Mouse (Mus musculus) heart, embryonic 16.5 days (tissue): Measurements from ENCODE around the gene Slc29a2. TPM values are rescaled to one million over a fixed set of nuclear protein-coding genes. Genes with fewer than 3 reads are reported as not detected.
A peak's percentile ranks its signal among the peaks of the same experiment; 100 is the strongest.

Experiments used
- ATAC-seq: fragments of 200-750 bp; cut with Nextera tagmentation; replicated peaks from 2 replicates; pipeline ENCODE4 v1.8.0; 2017; ENCODE audit warnings: moderate number of reproducible peaks; ENCODE audit not compliant: insufficient read depth, low FRiP score; ENCODE audit errors: extremely low read depth
- H3K27ac ChIP-seq: fragments of 300-500 bp; sonication (generic); 2 replicates; pipeline ENCODE4 v1.5.1; 2014; ENCODE audit warnings: mild to moderate bottlenecking, low read length, control low read depth, moderate library complexity
- H3K27me3 ChIP-seq: fragments of 300-500 bp; sonication (generic); 2 replicates; pipeline ENCODE4 v1.6.1; 2014; ENCODE audit warnings: low read length, mixed read lengths; ENCODE audit not compliant: control insufficient read depth, insufficient read depth
- H3K36me3 ChIP-seq: fragments of 300-500 bp; sonication (generic); 2 replicates; pipeline ENCODE4 v1.6.1; 2014; ENCODE audit not compliant: control insufficient read depth, insufficient read depth
- H3K4me1 ChIP-seq: fragments of 300-500 bp; sonication (generic); 2 replicates; pipeline ENCODE4 v1.6.1; 2014; ENCODE audit warnings: low read length, mixed read lengths; ENCODE audit not compliant: control insufficient read depth, insufficient read depth
- H3K4me2 ChIP-seq: fragments of 300-500 bp; sonication (generic); 2 replicates; pipeline ENCODE4 v1.6.1; 2014; ENCODE audit warnings: low read depth, mild to moderate bottlenecking, control low read depth, low read length
- H3K4me3 ChIP-seq: fragments of 300-500 bp; sonication (generic); 2 replicates; pipeline ENCODE4 v1.5.1; 2014; ENCODE audit warnings: mild to moderate bottlenecking, control low read depth, low read length
- H3K9ac ChIP-seq: fragments of 300-500 bp; sonication (generic); 2 replicates; pipeline ENCODE4 v1.6.1; 2014; ENCODE audit warnings: low read length, control low read depth
- H3K9me3 ChIP-seq: fragments of 300-500 bp; sonication (generic); replicated peaks from 2 replicates; pipeline ENCODE4 v1.6.1; 2016; ENCODE audit warnings: low read length; ENCODE audit not compliant: control insufficient read depth
- WGBS: fragments of 180-500 bp; shearing (Covaris S2); extraction: QIAGEN DNeasy Blood & Tissue Kit; methylation state at CpG from one replicate; pipeline ENCODE4 v1.1.7; 2014; 5-methylcytosine and 5-hydroxymethylcytosine counted together
- polyA plus RNA-seq: library from polyadenylated mRNA; unstranded; fragments of >200 nt; fragmentation: Nextera tagmentation; extraction: Ambion mirVana; gene quantifications from 2 replicates; pipeline ENCODE4 v1.2.1, GENCODE M21; 2015

Slc29a2 gene
- polyA plus RNA-seq, 1 experiment from 2014 or later, result 12.6 TPM

GRCm38 (mm10) chr19:5040862-5041523 lies 17.3 kb downstream of the Slc29a2 start, which contains the start of gene Brms1:
Gene Brms1 (plus strand): TSS chr19:5041354.
- 3% methylated on average over 40 of the region's 40 CpGs for WGBS
- Histone ChIP-seq H3K9me3 (no peaks in the 10 kb centered on the region), H3K9ac (peak within 1 kb of the TSS; percentile 92), H3K4me1 (peaks cover 22% of the 10 kb centered on the region), H3K27ac (peak within 1 kb of the TSS; percentile 65), H3K4me3 (peak within 1 kb of the TSS; percentile 82), H3K36me3 (peaks cover 2% of the 10 kb centered on the region; the same call in 1 of the 2 replicates), H3K4me2 (peak within 1 kb of the TSS; percentile 81), H3K27me3 (no peaks in the 10 kb centered on the region)
- peak; percentile 74 for ATAC-seq

DNA sequence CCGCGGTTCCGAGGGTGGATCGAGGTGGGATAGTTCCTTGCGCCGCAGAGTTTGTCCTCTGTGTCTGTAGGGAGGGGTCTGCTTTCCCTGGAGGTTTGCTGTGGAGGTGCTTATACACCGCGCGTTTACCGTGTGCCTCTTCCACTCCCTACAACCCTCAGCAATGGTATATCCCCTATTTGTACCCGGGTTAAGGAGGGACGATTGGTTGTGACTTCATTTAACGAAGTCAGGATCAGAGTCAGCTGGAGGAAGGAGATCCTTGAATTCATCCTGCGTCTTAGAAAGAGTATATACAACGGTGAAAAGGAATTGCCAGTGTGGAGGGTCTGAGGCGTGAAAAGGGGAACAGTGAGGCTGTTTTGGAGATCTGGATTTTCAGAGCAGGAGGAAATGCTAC lies 17.9 kb downstream of the Slc29a2 start:
- H3K27ac ChIP-seq, result peak overlapping the region; percentile 65
- H3K4me2 ChIP-seq, result peak overlapping the region; percentile 81
- H3K9me3 ChIP-seq, result no peaks in the 10 kb centered on the region
- H3K36me3 ChIP-seq, result peaks cover 5% of the 10 kb centered on the region; the same call in 1 of the 2 replicates
- H3K4me3 ChIP-seq, result peak overlapping the region; percentile 82
- WGBS, result 2% methylated on average over 16 of the region's 16 CpGs
- H3K4me1 ChIP-seq, result peaks cover 22% of the 10 kb centered on the region
- ATAC-seq, result no peak
- peak overlapping the region; percentile 92 for H3K9ac ChIP-seq
- H3K27me3 ChIP-seq, result no peaks in the 10 kb centered on the region

DNA sequence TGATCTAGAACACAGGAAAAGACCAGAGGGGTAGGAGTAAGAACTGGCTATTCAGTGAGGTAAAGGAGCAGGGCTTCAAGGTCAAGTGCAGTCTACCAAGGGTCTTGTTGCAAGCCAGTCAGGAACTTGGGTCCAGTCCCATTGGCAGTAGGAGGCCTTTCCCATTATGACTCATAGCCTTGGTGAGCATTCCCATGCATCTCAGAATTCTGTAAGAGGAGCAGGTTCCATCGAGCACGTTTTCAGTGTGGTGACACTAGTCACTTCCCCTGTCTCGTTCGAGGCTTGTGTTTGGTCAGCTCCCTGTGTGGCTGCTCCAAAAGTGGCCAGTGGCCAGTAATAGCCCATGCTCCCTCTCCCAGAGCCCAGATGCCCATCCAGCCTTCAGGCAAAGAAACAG lies 21.9 kb downstream of the Slc29a2 start:
- H3K36me3 ChIP-seq, result peaks cover 14% of the 10 kb centered on the region; the same call in 1 of the 2 replicates

DNA sequence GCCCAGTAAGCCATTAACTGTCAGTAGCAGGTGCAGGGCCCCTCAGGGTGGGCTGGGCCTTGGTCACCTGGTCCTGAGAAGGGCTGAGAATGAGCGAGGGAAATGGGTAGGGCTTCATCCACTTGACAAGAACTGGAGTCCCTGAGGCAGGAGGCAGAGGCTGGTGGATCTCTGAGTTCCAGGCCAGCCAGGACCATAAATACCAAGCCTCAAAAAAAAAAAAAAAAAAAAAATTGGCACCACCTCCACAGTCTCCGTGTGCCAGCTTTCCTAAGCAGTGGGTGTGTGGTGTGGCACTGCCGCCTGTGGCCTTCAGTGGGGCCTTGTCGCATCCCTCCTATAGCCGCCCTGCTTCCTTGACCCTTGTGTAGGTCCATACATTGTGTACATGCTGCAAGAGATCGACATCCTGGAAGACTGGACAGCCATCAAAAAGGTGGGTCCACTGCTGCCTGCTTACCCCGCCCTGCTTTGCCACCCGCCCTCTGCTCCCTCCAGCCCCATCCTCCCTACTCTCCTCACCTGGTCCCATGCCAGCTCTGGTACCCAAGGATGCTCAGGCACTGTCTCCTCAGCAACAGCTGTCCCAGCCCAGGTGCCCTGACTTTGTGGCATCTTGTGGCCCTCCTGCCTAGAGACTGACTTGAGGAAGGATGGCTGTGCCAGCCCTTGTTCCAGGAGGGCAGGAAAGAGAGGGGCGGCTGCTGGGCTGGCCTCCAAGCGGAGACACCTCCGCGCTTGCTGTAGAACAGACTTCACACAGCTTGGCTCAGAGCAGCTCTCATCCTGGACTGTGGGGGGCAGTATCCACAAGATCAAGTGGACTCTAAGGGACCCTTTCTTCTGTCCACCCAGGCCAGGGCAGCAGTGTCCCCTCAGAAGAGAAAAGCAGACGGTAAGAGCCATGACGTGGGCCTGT lies 24.7 kb downstream of the Slc29a2 start:
- H3K27me3 ChIP-seq, result peaks cover 14% of the 10 kb centered on the region
- H3K9me3 ChIP-seq, result no peaks in the 10 kb centered on the region
- WGBS, result 87% methylated on average over 14 of the region's 14 CpGs
- H3K4me2 ChIP-seq, result no peak overlapping the region
- ATAC-seq, result no peak
- H3K9ac ChIP-seq, result no peak overlapping the region
- H3K4me3 ChIP-seq, result no peak overlapping the region
- peaks cover 29% of the 10 kb centered on the region for H3K4me1 ChIP-seq
- H3K27ac ChIP-seq, result no peak overlapping the region
- H3K36me3 ChIP-seq, result peaks cover 14% of the 10 kb centered on the region; the same call in 1 of the 2 replicates

More for the DNA sequence above, 21.9 kb downstream of the Slc29a2 start:
- Histone ChIP-seq H3K4me1 (peaks cover 14% of the 10 kb centered on the region), H3K27me3 (no peaks in the 10 kb centered on the region), H3K4me2 (no peak overlapping the region), H3K9me3 (no peaks in the 10 kb centered on the region), H3K4me3 (no peak overlapping the region), H3K27ac (no peak overlapping the region), H3K9ac (no peak overlapping the region)
- ATAC-seq, result no peak
- 74% methylated on average over 4 of the region's 4 CpGs for WGBS

GRCm38 (mm10) chr19:5049325-5049724 lies 25.7 kb downstream of the Slc29a2 start:
- Histone ChIP-seq H3K27ac (no peak overlapping the region), H3K36me3 (peaks cover 12% of the 10 kb centered on the region; the same call in 1 of the 2 replicates), H3K4me2 (no peak overlapping the region), H3K4me1 (peaks cover 29% of the 10 kb centered on the region), H3K4me3 (no peak overlapping the region), H3K27me3 (peaks cover 16% of the 10 kb centered on the region), H3K9ac (no peak overlapping the region), H3K9me3 (no peaks in the 10 kb centered on the region)
- WGBS, result 85% methylated on average over 6 of the region's 6 CpGs
- ATAC-seq, result no peak

GRCm38 (mm10) chr19:5050047-5050905 lies 26.6 kb downstream of the Slc29a2 start, which contains the start of gene Rin1:
Gene Rin1 (plus strand): TSS chr19:5050481.
- Histone ChIP-seq H3K4me2 (peak within 1 kb of the TSS; percentile 51), H3K4me1 (peaks cover 29% of the 10 kb centered on the region), H3K27ac (peak within 1 kb of the TSS; percentile 9; the same call in 1 of the 2 replicates), H3K4me3 (peak within 1 kb of the TSS; percentile 36), H3K9me3 (no peaks in the 10 kb centered on the region), H3K9ac (peak within 1 kb of the TSS; percentile 55), H3K36me3 (peaks cover 12% of the 10 kb centered on the region; the same call in 1 of the 2 replicates), H3K27me3 (peaks cover 16% of the 10 kb centered on the region)
- ATAC-seq, result peak; percentile 65
- WGBS, result 19% methylated on average over 13 of the region's 14 CpGs

DNA sequence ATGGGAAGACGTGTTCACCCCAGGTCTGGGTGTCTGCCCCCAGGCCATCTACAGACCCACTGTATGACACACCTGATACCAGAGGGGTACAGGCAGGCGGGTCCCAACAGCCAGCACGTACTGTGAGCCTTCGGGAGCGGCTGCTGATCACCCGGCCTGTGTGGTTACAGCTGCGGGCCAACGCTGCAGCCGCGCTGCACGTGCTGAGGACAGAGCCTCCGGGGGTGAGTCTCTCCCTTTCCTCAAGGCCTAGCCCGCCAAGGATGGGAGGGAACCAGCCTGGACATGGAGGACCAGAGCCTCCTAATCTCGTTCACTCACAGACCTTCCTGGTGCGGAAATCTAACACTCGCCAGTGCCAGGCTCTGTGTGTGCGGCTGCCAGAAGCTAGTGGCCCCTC lies 27.4 kb downstream of the Slc29a2 start:
- H3K4me2 ChIP-seq, result peak overlapping the region; percentile 51
- 5% methylated on average over 17 of the region's 17 CpGs for WGBS
- H3K36me3 ChIP-seq, result peaks cover 12% of the 10 kb centered on the region; the same call in 1 of the 2 replicates
- peak overlapping the region; percentile 4; the same call in 1 of the 2 replicates for H3K27ac ChIP-seq
- 0 out of 2 replicates have a peak, but pooled peaks have one; percentile 18 for ATAC-seq
- H3K9ac ChIP-seq, result peak overlapping the region; percentile 55
- H3K4me3 ChIP-seq, result peak overlapping the region; percentile 36
- peaks cover 29% of the 10 kb centered on the region for H3K4me1 ChIP-seq
- peaks cover 16% of the 10 kb centered on the region for H3K27me3 ChIP-seq
- no peaks in the 10 kb centered on the region for H3K9me3 ChIP-seq

DNA sequence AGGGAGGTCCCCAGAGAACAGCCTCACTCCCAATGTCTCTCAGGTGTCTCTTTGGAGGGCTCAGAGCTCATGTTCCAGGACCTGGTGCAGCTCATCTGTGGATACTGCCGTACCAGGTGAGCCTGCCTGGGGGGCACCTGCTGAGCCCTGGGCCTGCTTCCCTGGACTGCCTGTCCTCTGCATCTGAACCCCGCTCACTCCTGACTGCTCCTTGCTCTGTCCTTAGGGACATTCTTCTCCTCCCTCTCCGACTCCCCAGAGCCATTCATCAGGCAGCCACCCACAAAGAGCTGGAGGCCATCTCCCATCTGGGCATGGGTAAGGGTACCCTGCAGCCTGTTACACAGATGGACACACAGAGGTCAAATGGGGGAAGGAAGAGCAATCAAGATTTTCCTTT lies 27.9 kb downstream of the Slc29a2 start:
- Histone ChIP-seq H3K4me3 (peak overlapping the region; percentile 36; the same call in 1 of the 2 replicates), H3K4me1 (peaks cover 31% of the 10 kb centered on the region), H3K27ac (no peak overlapping the region), H3K9ac (peak overlapping the region; percentile 39; the same call in 1 of the 2 replicates), H3K9me3 (no peaks in the 10 kb centered on the region), H3K36me3 (peaks cover 9% of the 10 kb centered on the region; the same call in 1 of the 2 replicates), H3K4me2 (peak overlapping the region; percentile 51), H3K27me3 (peaks cover 16% of the 10 kb centered on the region)
- 65% methylated on average over 3 of the region's 3 CpGs for WGBS
- no peak for ATAC-seq
